Mouse (Mus musculus) bone marrow macrophage, adult 2 months (primary cell): ENCODE measurements around the gene Shisa6.

ENCODE experiments used
- CTCF ChIP-seq: IDR thresholded peaks from 2 replicates; pipeline ENCODE4 v1.5.1; 2012; ENCODE audit warnings: low read depth, mild to moderate bottlenecking, low read length, moderate library complexity
- POLR2A ChIP-seq: IDR thresholded peaks from 2 replicates; pipeline ENCODE4 v1.6.1; 2012; ENCODE audit warnings: mild to moderate bottlenecking, low read depth, low read length, borderline replicate concordance

- TF ChIP-seq POLR2A (no peak), CTCF (no peak)
These were observed 278.6 kb downstream of the Shisa6 start for GRCm38 (mm10) chr11:66247115-66247514.
